Mouse (Mus musculus) heart, adult 2 months (tissue): ENCODE measurements around the gene Man1c1. TPM values are rescaled to one million over a fixed set of nuclear protein-coding genes. Genes with fewer than 3 reads are reported as not detected.

Experiments used
- DNase-seq, 2 experiments: peaks; one replicate each; pipeline ENCODE4 v3.0.0; 2021
- H3K27ac ChIP-seq: fragments of 200-600 bp; 2 replicates; pipeline ENCODE4 v1.8.1; 2022
- H3K27me3 ChIP-seq: fragments of 200-500 bp; 2 replicates; pipeline ENCODE4 v1.6.1; 2012; ENCODE audit warnings: mild to moderate bottlenecking, low read length, inconsistent platforms, mixed read lengths; ENCODE audit not compliant: control insufficient read depth, insufficient read depth
- H3K36me3 ChIP-seq: fragments of 200-500 bp; 2 replicates; pipeline ENCODE4 v1.6.1; 2012; ENCODE audit warnings: low read length, inconsistent platforms; ENCODE audit not compliant: control insufficient read depth, insufficient read depth
- H3K4me1 ChIP-seq: fragments of 200-500 bp; 2 replicates; pipeline ENCODE4 v1.6.1; 2011; ENCODE audit warnings: low read length; ENCODE audit not compliant: control insufficient read depth, insufficient read depth
- H3K4me3 ChIP-seq: fragments of 200-600 bp; 2 replicates; pipeline ENCODE4 v1.8.1; 2022
- H3K79me2 ChIP-seq: fragments of 200-500 bp; replicated peaks from 2 replicates; pipeline ENCODE4 v1.6.1; 2012; ENCODE audit warnings: mild to moderate bottlenecking, inconsistent platforms, low read length, moderate library complexity, mixed read lengths; ENCODE audit not compliant: control insufficient read depth, insufficient read depth
- H3K9ac ChIP-seq: fragments of 200-500 bp; 2 replicates; pipeline ENCODE4 v1.6.1; 2012; ENCODE audit warnings: low read depth, mild to moderate bottlenecking, control low read depth, inconsistent platforms, low read length, mixed read lengths
- CTCF ChIP-seq: fragments of 200-600 bp; IDR thresholded peaks from 2 replicates; pipeline ENCODE4 v1.8.1; 2022; ENCODE audit warnings: antibody characterized with exemption, mild to moderate bottlenecking, moderate library complexity
- EP300 ChIP-seq: fragments of 200-500 bp; IDR thresholded peaks from 2 replicates; pipeline ENCODE4 v1.6.1; 2011; ENCODE audit warnings: low read depth, low read length, control low read depth; ENCODE audit not compliant: insufficient read depth
- POLR2A ChIP-seq: fragments of 200-500 bp; IDR thresholded peaks from 2 replicates; pipeline ENCODE4 v1.6.1; 2011; ENCODE audit warnings: mild to moderate bottlenecking, low read depth, low read length, control low read depth; ENCODE audit not compliant: insufficient read depth
- WGBS: fragments of 180-500 bp; shearing (Covaris S2); methylation state at CpG from one replicate; pipeline ENCODE4 v1.1.7; 2018; 5-methylcytosine and 5-hydroxymethylcytosine counted together
- intact Hi-C: fragments of 180-260 bp; cut with DNase I; formaldehyde crosslinking; loops from one replicate; pipeline ENCODE4 v1.15.1; 2025
- polyA plus RNA-seq: library from polyadenylated mRNA; depleted of rRNA; stranded (reverse); fragments of >200 nt; gene quantifications from 2 replicates; pipeline ENCODE4 v1.2.3, GENCODE M21; 2012
- total RNA-seq, 2 experiments: library from RNA; stranded (reverse); gene quantifications; 2 replicates each; pipeline ENCODE4 v1.2.3; 2021

Gene Man1c1
- total and polyA plus RNA-seq, 3 experiments = 14.1 to 28.4 (median 24.8) TPM

DNA sequence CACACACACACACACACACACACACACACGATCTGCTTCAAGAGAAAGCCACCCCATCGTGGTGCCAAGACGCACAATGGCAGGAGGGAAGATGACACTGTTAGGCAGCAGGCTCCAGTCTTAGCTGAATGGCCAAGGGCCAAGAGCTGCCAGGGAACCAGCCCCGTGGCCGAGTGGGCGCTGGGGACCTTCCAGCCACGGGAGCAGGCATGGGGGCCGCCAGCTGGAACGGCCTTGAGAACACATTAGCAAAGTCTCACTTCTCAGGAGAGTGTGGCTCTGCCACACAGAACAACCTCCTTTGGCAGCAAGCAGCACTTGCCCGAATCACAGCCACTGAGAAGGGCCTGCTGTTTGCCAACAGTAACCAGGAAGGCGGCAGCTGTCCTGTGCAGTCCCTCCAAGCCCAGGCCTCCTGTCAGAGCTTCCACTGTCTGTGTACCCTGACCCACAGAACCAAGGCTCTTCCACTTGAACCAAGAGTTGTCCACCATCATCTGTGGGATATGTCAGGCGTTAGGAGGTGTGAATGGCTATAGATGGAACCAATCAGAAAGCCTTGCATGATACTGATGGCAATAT, 30.1 kb downstream of the Man1c1 start:
- H3K79me2 ChIP-seq = no peaks in the 10 kb centered on the region; the same call in 1 of the 2 replicates
- H3K27me3 ChIP-seq = no peaks in the 10 kb centered on the region
- TF ChIP-seq POLR2A (no peak), CTCF (no peak), EP300 (no peak)
- no peak overlapping the region for H3K9ac ChIP-seq
- peak in 1 of 2 experiments; percentile 35 for DNase-seq
- whole genome bisulfite sequencing = 75% methylated on average over 12 of the region's 12 CpGs
- no peak overlapping the region for H3K27ac ChIP-seq
- intact Hi-C loops = no loop called here
- no peak overlapping the region for H3K4me3 ChIP-seq
- H3K4me1 ChIP-seq = peaks cover 19% of the 10 kb centered on the region
- H3K36me3 ChIP-seq = no peaks in the 10 kb centered on the region

DNA sequence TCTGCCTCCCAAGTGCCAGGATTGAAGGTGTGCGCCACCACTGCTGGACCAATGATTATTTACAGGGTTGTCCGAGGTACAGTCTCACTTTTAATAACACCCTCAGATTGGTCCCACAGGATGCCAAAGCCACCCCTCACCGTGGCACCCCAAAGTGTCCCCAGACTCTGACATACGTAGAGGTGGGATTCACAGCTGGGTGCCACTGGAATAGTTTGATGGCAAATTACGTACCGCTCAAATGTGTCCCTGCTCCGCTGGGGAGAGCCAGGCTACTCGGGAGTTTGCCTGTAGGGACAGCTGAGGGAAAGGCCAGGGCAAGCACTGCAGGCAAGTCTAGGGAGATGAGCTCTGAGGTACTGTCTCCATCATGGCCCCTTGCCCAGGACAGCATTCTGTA, 30.9 kb downstream of the Man1c1 start:
- no peaks in the 10 kb centered on the region for H3K27me3 ChIP-seq
- H3K4me3 ChIP-seq = no peak overlapping the region
- DNase-seq = no peak
- TF ChIP-seq EP300 (no peak), POLR2A (no peak), CTCF (no peak)
- 97% methylated on average over 8 of the region's 8 CpGs for WGBS
- H3K4me1 ChIP-seq = peaks cover 19% of the 10 kb centered on the region
- intact Hi-C loops = no loop called here
- H3K79me2 ChIP-seq = no peaks in the 10 kb centered on the region; the same call in 1 of the 2 replicates
- H3K9ac ChIP-seq = no peak overlapping the region
- H3K36me3 ChIP-seq = no peaks in the 10 kb centered on the region
- H3K27ac ChIP-seq = no peak overlapping the region

DNA sequence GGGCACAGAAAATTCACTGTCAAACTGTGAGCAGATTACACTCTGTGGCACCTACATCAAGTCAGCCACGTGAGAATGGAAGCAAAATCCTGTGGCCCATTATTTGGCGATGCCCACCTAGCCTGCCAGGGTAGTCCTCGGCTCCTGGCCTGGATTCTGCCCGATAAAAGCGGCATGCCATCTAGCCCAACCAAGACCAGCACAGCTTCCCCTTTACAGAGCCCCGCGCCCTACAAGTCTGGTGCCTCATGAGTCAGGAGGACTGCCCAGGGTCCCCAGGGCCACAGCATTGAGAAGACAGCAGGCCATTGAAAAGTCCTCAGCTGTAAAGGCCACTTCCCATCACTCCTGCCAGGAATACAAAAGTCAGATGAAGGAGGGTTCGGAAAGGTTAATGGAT, 31.8 kb downstream of the Man1c1 start:
- intact Hi-C loops = no loop called here

DNA sequence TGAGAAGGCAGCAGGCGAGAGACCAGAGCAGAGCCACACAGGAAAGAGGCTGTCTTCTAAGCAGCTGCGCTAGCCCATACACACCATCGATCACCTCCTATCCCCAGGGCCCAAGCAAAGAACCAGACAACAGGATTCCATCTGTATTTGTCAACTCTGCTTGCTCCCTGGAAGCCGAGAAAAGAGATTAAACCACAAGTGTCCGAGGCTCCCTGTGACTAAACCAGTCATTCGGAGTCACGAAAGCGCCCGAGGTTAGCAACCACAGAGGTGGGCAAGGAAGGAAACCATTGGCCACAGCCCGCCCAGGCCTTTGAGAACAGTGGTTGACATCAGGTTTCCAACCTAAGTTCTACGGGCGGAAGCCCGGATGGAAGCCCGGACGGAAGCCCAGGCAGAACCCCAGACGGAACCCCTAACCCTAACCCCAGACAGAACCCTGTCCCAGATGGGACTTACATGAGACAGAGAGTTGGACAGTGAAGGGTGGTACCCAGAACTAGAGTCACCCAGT, 32.4 kb downstream of the Man1c1 start:
- no peak for TF ChIP-seq POLR2A
- TF ChIP-seq CTCF = no peak
- no peak for TF ChIP-seq EP300
- peaks cover 17% of the 10 kb centered on the region for H3K4me1 ChIP-seq
- H3K79me2 ChIP-seq = no peaks in the 10 kb centered on the region; the same call in 1 of the 2 replicates
- DNase-seq = no peak
- intact Hi-C loops = no loop called here
- no peak overlapping the region for H3K27ac ChIP-seq
- no peaks in the 10 kb centered on the region for H3K36me3 ChIP-seq
- H3K9ac ChIP-seq = no peak overlapping the region
- H3K27me3 ChIP-seq = no peaks in the 10 kb centered on the region
- 82% methylated on average over 16 of the region's 16 CpGs for WGBS
- no peak overlapping the region for H3K4me3 ChIP-seq

More for the DNA sequence above, 31.8 kb downstream of the Man1c1 start:
- DNase-seq = no peak
- no peaks in the 10 kb centered on the region; the same call in 1 of the 2 replicates for H3K79me2 ChIP-seq
- H3K4me1 ChIP-seq = peaks cover 17% of the 10 kb centered on the region
- no peaks in the 10 kb centered on the region for H3K36me3 ChIP-seq
- H3K4me3 ChIP-seq = no peak overlapping the region
- TF ChIP-seq CTCF (no peak), EP300 (no peak), POLR2A (no peak)
- 91% methylated on average over 8 of the region's 8 CpGs for WGBS
- H3K9ac ChIP-seq = no peak overlapping the region
- H3K27ac ChIP-seq = no peak overlapping the region
- no peaks in the 10 kb centered on the region for H3K27me3 ChIP-seq

DNA sequence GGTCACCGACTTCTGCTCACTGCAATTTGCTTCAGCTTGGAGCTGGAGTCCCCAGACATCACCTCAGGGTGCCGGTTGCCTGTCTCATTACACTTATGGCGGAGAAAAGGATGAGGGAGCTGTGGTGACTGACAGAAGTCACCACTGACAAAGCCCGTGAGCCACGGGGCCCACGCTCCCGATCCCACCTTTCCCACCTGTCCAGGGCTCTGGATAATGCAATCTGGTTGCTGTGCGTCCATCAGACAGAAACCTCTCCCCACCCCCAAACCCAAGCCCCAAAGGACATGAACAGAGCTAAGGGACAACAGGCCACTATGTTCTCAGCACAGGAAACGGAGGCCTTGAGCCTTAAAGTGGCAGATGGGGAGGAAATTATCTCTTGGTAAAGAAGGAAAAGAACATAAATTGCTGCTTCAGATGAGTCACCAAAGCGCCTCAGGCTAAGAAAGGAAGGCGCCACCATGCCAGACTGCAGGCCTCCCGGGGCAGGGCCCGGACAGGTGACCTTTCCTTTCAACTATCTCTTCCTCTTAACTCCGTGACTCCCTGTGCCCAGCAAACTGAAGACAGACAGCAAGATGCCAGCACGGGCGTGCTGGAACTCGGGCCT, 34.2 kb downstream of the Man1c1 start:
- H3K36me3 ChIP-seq = no peaks in the 10 kb centered on the region
- peaks cover 6% of the 10 kb centered on the region for H3K4me1 ChIP-seq
- TF ChIP-seq POLR2A (no peak), EP300 (no peak), CTCF (no peak)
- no peaks in the 10 kb centered on the region; the same call in 1 of the 2 replicates for H3K79me2 ChIP-seq
- no peak overlapping the region for H3K4me3 ChIP-seq
- intact Hi-C loops = no loop called here
- H3K9ac ChIP-seq = no peak overlapping the region
- H3K27me3 ChIP-seq = no peaks in the 10 kb centered on the region
- H3K27ac ChIP-seq = no peak overlapping the region
- WGBS = 51% methylated on average over 17 of the region's 17 CpGs
- no peak for DNase-seq
